Mouse (Mus musculus) 416B (cell line): ENCODE results near the gene Gm17026.
"Not testable (repeated sequence)": the region's sequence is repeated elsewhere in the genome, so short reads cannot be mapped to it uniquely, and the experiment has no call there.

Experiments
- DNase-seq: peaks from one replicate; pipeline ENCODE4 v3.0.0; 2011; ENCODE audit warnings: low read depth

The Gm17026 gene

GRCm38 (mm10) chr14:42259948-42260347 is at the start of gene Gm17026:
TSS of gene Gm17026 (minus strand) at chr14:42260048.
- not testable (repeated sequence) for DNase-seq

- not testable (repeated sequence) for DNase-seq
These were observed 37.4 kb upstream of the Gm17026 start, which contains the start of gene Gm9611 for GRCm38 (mm10) chr14:42297258-42297657. TSS of gene Gm9611 (minus strand) at chr14:42297358.

- DNase-seq, result not testable (repeated sequence)
These were observed 42.9 kb downstream of the Gm17026 start for GRCm38 (mm10) chr14:42216766-42217537.
